Mouse (Mus musculus): Measurements from ENCODE around the gene Fbf1. TPM values are rescaled to one million over a fixed set of nuclear protein-coding genes. Genes with fewer than 3 reads are reported as not detected.

The Fbf1 gene
- polyA plus RNA-seq, 1 experiment: 37.8 TPM

GRCm38 (mm10) chr11:116187226-116187930 lies 19.4 kb upstream of the Fbf1 start:
- Histone ChIP-seq H3K4me3 (replicated peaks) (no peak overlapping the region), H3K36me3 (replicated peaks; ENCODE audit: low read length) (peaks cover 97% of the 10 kb centered on the region), H3K4me1 (peaks cover 59% of the 10 kb centered on the region), H3K27me3 (replicated peaks) (no peaks in the 10 kb centered on the region), H3K9me3 (no peaks in the 10 kb centered on the region)
- TF ChIP-seq GATA1 (IDR thresholded peaks at IDR 0.05; ENCODE audit: borderline replicate concordance, low read length): no peak
- TF ChIP-seq FLI1 (IDR thresholded peaks at IDR 0.05; ENCODE audit: low read length): no peak

- TF ChIP-seq FLI1 (IDR thresholded peaks at IDR 0.05; ENCODE audit: low read length) (no peak), GATA1 (IDR thresholded peaks at IDR 0.05; ENCODE audit: borderline replicate concordance, low read length) (no peak)
- Histone ChIP-seq H3K36me3 (replicated peaks; ENCODE audit: low read length) (peaks cover 100% of the 10 kb centered on the region), H3K9me3 (no peaks in the 10 kb centered on the region), H3K4me1 (peaks cover 56% of the 10 kb centered on the region), H3K27me3 (replicated peaks) (no peaks in the 10 kb centered on the region), H3K4me3 (replicated peaks) (no peak overlapping the region)
These were observed 18.4 kb upstream of the Fbf1 start for GRCm38 (mm10) chr11:116186360-116186759.

DNA sequence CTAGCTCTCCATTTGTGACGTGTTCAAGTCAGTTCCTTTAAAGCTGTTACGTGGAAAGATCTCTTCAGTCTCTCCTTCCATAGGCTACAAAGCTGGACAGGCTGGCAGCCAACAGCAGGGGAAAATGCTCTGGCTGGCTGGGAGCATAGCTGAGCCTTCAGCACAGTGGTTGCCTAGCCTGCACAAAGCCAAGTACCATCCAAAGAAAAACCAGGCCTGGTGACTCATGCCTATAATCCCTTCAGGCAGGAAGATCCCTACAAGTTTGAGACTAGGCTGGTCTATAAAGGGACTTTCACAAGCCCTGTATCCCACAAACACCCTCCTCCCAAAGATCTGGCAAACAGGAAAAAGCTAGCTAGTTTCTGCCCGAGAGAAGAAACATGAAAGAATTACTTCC lies 17.9 kb upstream of the Fbf1 start:
- TF ChIP-seq FLI1 (IDR thresholded peaks at IDR 0.05; ENCODE audit: low read length) (no peak), GATA1 (IDR thresholded peaks at IDR 0.05; ENCODE audit: borderline replicate concordance, low read length) (no peak)
- H3K9me3 ChIP-seq: no peaks in the 10 kb centered on the region
- no peaks in the 10 kb centered on the region for H3K27me3 ChIP-seq (replicated peaks)
- H3K4me1 ChIP-seq: peaks cover 51% of the 10 kb centered on the region
- H3K36me3 ChIP-seq (replicated peaks; ENCODE audit: low read length): peaks cover 96% of the 10 kb centered on the region
- H3K4me3 ChIP-seq (replicated peaks): no peak overlapping the region

DNA sequence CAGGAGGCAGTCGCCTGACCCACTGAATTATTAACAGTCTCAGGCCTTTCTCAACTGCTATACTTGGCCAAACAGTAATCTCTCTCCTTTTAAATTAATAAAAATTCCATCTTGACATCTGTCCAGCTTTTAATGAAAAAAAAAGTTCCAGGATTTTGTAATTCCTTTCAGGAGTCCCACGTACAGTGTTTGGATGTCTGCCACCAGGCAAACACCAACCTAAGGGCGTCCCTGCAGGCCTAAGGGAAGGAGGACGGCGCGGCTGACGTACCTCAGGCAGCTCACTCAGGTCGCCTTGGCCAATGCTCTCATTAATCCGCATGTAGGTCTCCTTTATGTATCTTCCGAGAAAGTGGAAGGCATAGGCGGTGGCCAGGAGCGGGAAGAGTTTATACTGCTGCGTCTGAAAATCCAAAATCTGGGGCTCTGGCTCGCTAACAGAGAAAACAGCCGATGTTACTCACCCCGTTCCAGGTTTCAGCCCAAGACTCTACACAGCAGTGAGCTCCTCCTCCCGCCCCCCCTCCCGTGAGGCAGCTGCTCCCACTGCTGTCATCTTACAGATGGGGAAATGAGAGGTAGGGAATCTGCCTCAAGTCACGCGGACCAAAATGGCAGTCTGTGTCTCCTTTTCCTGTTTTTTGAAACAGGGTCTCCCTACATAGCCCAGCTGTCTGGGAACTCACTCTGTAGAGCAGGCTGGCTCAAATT lies 10.6 kb upstream of the Fbf1 start:
- Histone ChIP-seq H3K27me3 (replicated peaks) (no peaks in the 10 kb centered on the region), H3K36me3 (replicated peaks; ENCODE audit: low read length) (peaks cover 93% of the 10 kb centered on the region), H3K4me1 (peaks cover 20% of the 10 kb centered on the region), H3K9me3 (no peaks in the 10 kb centered on the region), H3K4me3 (replicated peaks) (no peak overlapping the region)
- no peak for TF ChIP-seq FLI1 (IDR thresholded peaks at IDR 0.05; ENCODE audit: low read length)
- TF ChIP-seq GATA1 (IDR thresholded peaks at IDR 0.05; ENCODE audit: borderline replicate concordance, low read length): no peak

- H3K4me1 ChIP-seq: peaks cover 12% of the 10 kb centered on the region
- H3K36me3 ChIP-seq (replicated peaks; ENCODE audit: low read length): peaks cover 96% of the 10 kb centered on the region
- H3K27me3 ChIP-seq (replicated peaks): no peaks in the 10 kb centered on the region
- no peaks in the 10 kb centered on the region for H3K9me3 ChIP-seq
- TF ChIP-seq GATA1 (IDR thresholded peaks at IDR 0.05; ENCODE audit: borderline replicate concordance, low read length): no peak
- TF ChIP-seq FLI1 (IDR thresholded peaks at IDR 0.05; ENCODE audit: low read length): no peak
- no peak overlapping the region for H3K4me3 ChIP-seq (replicated peaks)
These were observed 8.0 kb upstream of the Fbf1 start for GRCm38 (mm10) chr11:116176010-116176409.

- Histone ChIP-seq H3K27me3 (replicated peaks) (no peaks in the 10 kb centered on the region), H3K4me1 (peaks cover 12% of the 10 kb centered on the region), H3K4me3 (replicated peaks) (no peak overlapping the region), H3K36me3 (replicated peaks; ENCODE audit: low read length) (peaks cover 90% of the 10 kb centered on the region), H3K9me3 (no peaks in the 10 kb centered on the region)
- TF ChIP-seq GATA1 (IDR thresholded peaks at IDR 0.05; ENCODE audit: borderline replicate concordance, low read length) (no peak), FLI1 (IDR thresholded peaks at IDR 0.05; ENCODE audit: low read length) (no peak)
These were observed 6.9 kb upstream of the Fbf1 start for GRCm38 (mm10) chr11:116174775-116175448.

DNA sequence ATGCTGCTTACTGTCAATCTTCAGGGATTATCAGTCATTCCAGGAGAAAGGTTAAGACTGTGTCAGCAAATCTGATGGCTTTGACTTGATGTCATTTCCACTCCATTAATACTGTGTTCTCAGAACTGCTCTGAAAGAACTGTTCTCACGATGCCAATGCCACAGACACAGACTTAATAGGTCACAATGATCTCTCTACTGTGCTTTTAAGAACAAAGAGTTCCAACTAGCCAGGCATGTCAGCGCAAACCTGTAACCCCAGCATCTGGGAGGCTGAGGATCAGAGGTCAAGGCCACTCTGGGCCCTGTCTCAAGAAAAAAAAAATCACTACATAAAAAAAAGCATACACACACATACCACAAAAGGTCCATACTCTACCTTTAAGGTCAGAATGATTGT lies 4.0 kb upstream of the Fbf1 start:
- no peak for TF ChIP-seq FLI1 (IDR thresholded peaks at IDR 0.05; ENCODE audit: low read length)
- no peak for TF ChIP-seq GATA1 (IDR thresholded peaks at IDR 0.05; ENCODE audit: borderline replicate concordance, low read length)
- peaks cover 63% of the 10 kb centered on the region for H3K36me3 ChIP-seq (replicated peaks; ENCODE audit: low read length)
- H3K27me3 ChIP-seq (replicated peaks): no peaks in the 10 kb centered on the region

DNA sequence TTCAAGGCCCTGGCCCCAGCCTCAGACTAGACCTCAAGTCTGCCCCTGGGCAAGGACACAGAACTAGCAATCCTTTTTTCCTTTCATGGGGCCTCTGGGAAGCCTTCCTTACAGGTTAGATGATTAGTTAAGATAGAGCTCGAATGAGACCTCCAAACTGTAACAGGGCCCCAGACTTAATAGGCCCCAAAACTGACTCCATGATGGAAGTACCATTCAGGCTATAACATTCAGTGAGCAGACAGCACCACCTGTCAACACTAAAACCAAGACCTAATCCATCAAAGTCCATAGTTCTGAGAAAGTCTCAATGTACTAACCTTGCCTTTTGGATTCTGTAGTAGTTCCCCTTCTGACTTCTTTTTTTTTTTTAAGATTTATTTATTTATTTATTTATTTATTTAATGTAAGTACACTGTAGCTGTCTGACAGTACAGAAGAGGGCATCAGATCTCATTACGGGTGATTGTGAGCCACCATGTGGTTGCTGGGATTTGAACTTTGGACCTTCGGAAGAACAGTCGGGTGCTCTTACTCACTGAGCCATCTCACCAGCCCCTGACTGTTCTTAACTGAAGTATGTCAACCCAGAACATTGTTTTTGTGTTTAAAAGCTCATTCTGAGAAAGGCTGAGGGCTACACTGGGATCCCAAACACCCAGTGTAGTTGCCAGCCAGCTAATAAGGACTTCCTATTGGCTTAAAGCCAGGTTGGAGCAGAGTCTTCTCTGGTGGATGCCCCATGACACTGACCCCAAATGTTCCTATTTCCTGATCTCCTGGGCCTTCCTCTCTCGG lies 2.2 kb upstream of the Fbf1 start:
- TF ChIP-seq GATA1 (IDR thresholded peaks at IDR 0.05; ENCODE audit: borderline replicate concordance, low read length) (no peak), FLI1 (IDR thresholded peaks at IDR 0.05; ENCODE audit: low read length) (no peak)
- no peak overlapping the region for H3K4me3 ChIP-seq (replicated peaks)
- peaks cover 44% of the 10 kb centered on the region for H3K4me1 ChIP-seq
- H3K9me3 ChIP-seq: no peaks in the 10 kb centered on the region
- H3K36me3 ChIP-seq (replicated peaks; ENCODE audit: low read length): peaks cover 60% of the 10 kb centered on the region
- H3K27me3 ChIP-seq (replicated peaks): no peaks in the 10 kb centered on the region

More for the DNA sequence above, 4.0 kb upstream of the Fbf1 start:
- H3K9me3 ChIP-seq: no peaks in the 10 kb centered on the region
- H3K4me1 ChIP-seq: peaks cover 30% of the 10 kb centered on the region
- no peak overlapping the region for H3K4me3 ChIP-seq (replicated peaks)

DNA sequence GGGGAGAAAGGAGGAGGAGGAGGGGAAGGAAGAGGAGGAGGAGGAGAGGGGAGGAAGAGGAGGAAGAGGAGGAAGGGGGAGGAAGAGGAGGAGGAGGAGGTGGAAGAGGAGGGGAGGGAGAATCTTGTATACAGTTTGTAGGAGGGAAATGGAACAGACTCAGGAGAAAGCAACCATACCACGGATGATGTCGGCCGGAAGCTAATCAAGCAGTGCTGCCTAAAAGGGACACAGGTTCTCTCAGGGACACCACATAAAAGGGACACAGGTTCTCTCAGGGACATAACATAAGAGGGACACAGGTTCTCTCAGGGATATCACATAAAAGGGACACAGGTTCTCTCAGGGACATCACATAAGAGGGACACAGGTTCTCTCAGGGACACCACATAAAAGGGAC lies 1.2 kb upstream of the Fbf1 start:
- Histone ChIP-seq H3K4me1 (peaks cover 48% of the 10 kb centered on the region), H3K27me3 (replicated peaks) (no peaks in the 10 kb centered on the region), H3K4me3 (replicated peaks) (no peak overlapping the region), H3K9me3 (no peaks in the 10 kb centered on the region), H3K36me3 (replicated peaks; ENCODE audit: low read length) (peaks cover 60% of the 10 kb centered on the region)
- TF ChIP-seq FLI1 (IDR thresholded peaks at IDR 0.05; ENCODE audit: low read length): no peak
- no peak for TF ChIP-seq GATA1 (IDR thresholded peaks at IDR 0.05; ENCODE audit: borderline replicate concordance, low read length)
